Mouse (Mus musculus): ENCODE measurements around the gene 4921530L21Rik. TPM values are rescaled to one million over a fixed set of nuclear protein-coding genes. Genes with fewer than 3 reads are reported as not detected.

4921530L21Rik gene
- polyA plus RNA-seq (2014; fragmentation: Nextera tagmentation; extraction: Ambion mirVana) = not detected in 2 replicates

GRCm38 (mm10) chr14:95880954-95881353, at the start of gene 4921530L21Rik:
Gene 4921530L21Rik, plus strand, starts transcription at chr14:95881254.
- no peak within 1 kb of the TSS for H3K9ac ChIP-seq (ENCODE audit: low read depth, low read length)
- H3K36me3 ChIP-seq (ENCODE audit: control insufficient read depth, insufficient read depth, low read length) = no peaks in the 10 kb centered on the region
- H3K27me3 ChIP-seq (replicated peaks; ENCODE audit: control insufficient read depth, insufficient read depth, low read length) = no peaks in the 10 kb centered on the region
- no peak within 1 kb of the TSS for H3K27ac ChIP-seq (ENCODE audit: low read depth, low read length)
- H3K4me2 ChIP-seq = no peak within 1 kb of the TSS
- H3K4me3 ChIP-seq (ENCODE audit: low read depth, low read length) = no peak within 1 kb of the TSS
- no peaks in the 10 kb centered on the region for H3K4me1 ChIP-seq (replicated peaks; ENCODE audit: control insufficient read depth, insufficient read depth, low read length)
- WGBS = 86% methylated on average over 1 of the region's 1 CpGs
- H3K9me3 ChIP-seq (ENCODE audit: control insufficient read depth, low read length) = no peaks in the 10 kb centered on the region
- no peak for DNase-seq (ENCODE audit: low spot score)
- no peak for ATAC-seq (replicated peaks; ENCODE audit: low FRiP score)

- H3K4me1 ChIP-seq (replicated peaks; ENCODE audit: control insufficient read depth, insufficient read depth, low read length) = no peaks in the 10 kb centered on the region
- no peak overlapping the region for H3K9ac ChIP-seq (ENCODE audit: low read depth, low read length)
- no peak overlapping the region for H3K27ac ChIP-seq (ENCODE audit: low read depth, low read length)
- H3K9me3 ChIP-seq (ENCODE audit: control insufficient read depth, low read length) = no peaks in the 10 kb centered on the region
- H3K4me2 ChIP-seq = no peak overlapping the region
- WGBS = 59% methylated on average over 3 of the region's 3 CpGs
- no peaks in the 10 kb centered on the region for H3K27me3 ChIP-seq (replicated peaks; ENCODE audit: control insufficient read depth, insufficient read depth, low read length)
- DNase-seq (ENCODE audit: low spot score) (no peak), ATAC-seq (replicated peaks; ENCODE audit: low FRiP score) (no peak)
- H3K36me3 ChIP-seq (ENCODE audit: control insufficient read depth, insufficient read depth, low read length) = no peaks in the 10 kb centered on the region
- no peak overlapping the region for H3K4me3 ChIP-seq (ENCODE audit: low read depth, low read length)
Measured at GRCm38 (mm10) chr14:95833866-95834265, 47.2 kb upstream of the 4921530L21Rik start.

- Histone ChIP-seq H3K4me3 (ENCODE audit: low read depth, low read length) (no peak overlapping the region), H3K4me2 (no peak overlapping the region), H3K27me3 (replicated peaks; ENCODE audit: control insufficient read depth, insufficient read depth, low read length) (no peaks in the 10 kb centered on the region), H3K9me3 (ENCODE audit: control insufficient read depth, low read length) (no peaks in the 10 kb centered on the region), H3K4me1 (replicated peaks; ENCODE audit: control insufficient read depth, insufficient read depth, low read length) (no peaks in the 10 kb centered on the region), H3K9ac (ENCODE audit: low read depth, low read length) (no peak overlapping the region), H3K27ac (ENCODE audit: low read depth, low read length) (no peak overlapping the region), H3K36me3 (ENCODE audit: control insufficient read depth, insufficient read depth, low read length) (no peaks in the 10 kb centered on the region)
- ATAC-seq (replicated peaks; ENCODE audit: low FRiP score) = no peak
- 71% methylated on average over 3 of the region's 3 CpGs for WGBS
- no peak for DNase-seq (ENCODE audit: low spot score)
Measured at GRCm38 (mm10) chr14:95862981-95863380, 18.1 kb upstream of the 4921530L21Rik start.

GRCm38 (mm10) chr14:95865676-95866416, 15.2 kb upstream of the 4921530L21Rik start:
- Histone ChIP-seq H3K36me3 (ENCODE audit: control insufficient read depth, insufficient read depth, low read length) (no peaks in the 10 kb centered on the region), H3K27me3 (replicated peaks; ENCODE audit: control insufficient read depth, insufficient read depth, low read length) (no peaks in the 10 kb centered on the region), H3K4me2 (no peak overlapping the region), H3K9me3 (ENCODE audit: control insufficient read depth, low read length) (no peaks in the 10 kb centered on the region), H3K27ac (ENCODE audit: low read depth, low read length) (no peak overlapping the region), H3K9ac (ENCODE audit: low read depth, low read length) (no peak overlapping the region), H3K4me3 (ENCODE audit: low read depth, low read length) (no peak overlapping the region), H3K4me1 (replicated peaks; ENCODE audit: control insufficient read depth, insufficient read depth, low read length) (no peaks in the 10 kb centered on the region)
- WGBS = 75% methylated on average over 7 of the region's 7 CpGs
- ATAC-seq (replicated peaks; ENCODE audit: low FRiP score) (no peak), DNase-seq (ENCODE audit: low spot score) (no peak)

- DNase-seq (ENCODE audit: low spot score) = no peak
- 53% methylated on average over 5 of the region's 5 CpGs for WGBS
- no peak overlapping the region for H3K9ac ChIP-seq (ENCODE audit: low read depth, low read length)
- no peaks in the 10 kb centered on the region for H3K9me3 ChIP-seq (ENCODE audit: control insufficient read depth, low read length)
- H3K27ac ChIP-seq (ENCODE audit: low read depth, low read length) = no peak overlapping the region
- no peak overlapping the region for H3K4me2 ChIP-seq
- no peak overlapping the region for H3K4me3 ChIP-seq (ENCODE audit: low read depth, low read length)
- no peaks in the 10 kb centered on the region for H3K36me3 ChIP-seq (ENCODE audit: control insufficient read depth, insufficient read depth, low read length)
- H3K4me1 ChIP-seq (replicated peaks; ENCODE audit: control insufficient read depth, insufficient read depth, low read length) = no peaks in the 10 kb centered on the region
- H3K27me3 ChIP-seq (replicated peaks; ENCODE audit: control insufficient read depth, insufficient read depth, low read length) = no peaks in the 10 kb centered on the region
- ATAC-seq (replicated peaks; ENCODE audit: low FRiP score) = no peak
Measured at GRCm38 (mm10) chr14:95872020-95872419, 9.0 kb upstream of the 4921530L21Rik start.

- no peak for ATAC-seq (replicated peaks; ENCODE audit: low FRiP score)
- no peak for DNase-seq (ENCODE audit: low spot score)
Measured at GRCm38 (mm10) chr14:95876785-95877510, 4.1 kb upstream of the 4921530L21Rik start.

GRCm38 (mm10) chr14:95877548-95877947, 3.5 kb upstream of the 4921530L21Rik start:
- 73% methylated on average over 1 of the region's 1 CpGs for WGBS
- Histone ChIP-seq H3K27me3 (replicated peaks; ENCODE audit: control insufficient read depth, insufficient read depth, low read length) (no peaks in the 10 kb centered on the region), H3K27ac (ENCODE audit: low read depth, low read length) (no peak overlapping the region), H3K36me3 (ENCODE audit: control insufficient read depth, insufficient read depth, low read length) (no peaks in the 10 kb centered on the region), H3K9me3 (ENCODE audit: control insufficient read depth, low read length) (no peaks in the 10 kb centered on the region), H3K9ac (ENCODE audit: low read depth, low read length) (no peak overlapping the region), H3K4me2 (no peak overlapping the region), H3K4me3 (ENCODE audit: low read depth, low read length) (no peak overlapping the region), H3K4me1 (replicated peaks; ENCODE audit: control insufficient read depth, insufficient read depth, low read length) (no peaks in the 10 kb centered on the region)
- DNase-seq (ENCODE audit: low spot score) (no peak), ATAC-seq (replicated peaks; ENCODE audit: low FRiP score) (no peak)

More at GRCm38 (mm10) chr14:95876785-95877510, 4.1 kb upstream of the 4921530L21Rik start:
- Histone ChIP-seq H3K4me1 (replicated peaks; ENCODE audit: control insufficient read depth, insufficient read depth, low read length) (no peaks in the 10 kb centered on the region), H3K27me3 (replicated peaks; ENCODE audit: control insufficient read depth, insufficient read depth, low read length) (no peaks in the 10 kb centered on the region), H3K9ac (ENCODE audit: low read depth, low read length) (no peak overlapping the region), H3K27ac (ENCODE audit: low read depth, low read length) (no peak overlapping the region), H3K4me2 (no peak overlapping the region), H3K36me3 (ENCODE audit: control insufficient read depth, insufficient read depth, low read length) (no peaks in the 10 kb centered on the region), H3K9me3 (ENCODE audit: control insufficient read depth, low read length) (no peaks in the 10 kb centered on the region), H3K4me3 (ENCODE audit: low read depth, low read length) (no peak overlapping the region)
- 68% methylated on average over 3 of the region's 3 CpGs for WGBS

- H3K4me3 ChIP-seq (ENCODE audit: low read depth, low read length) = no peak overlapping the region
- 85% methylated on average over 6 of the region's 6 CpGs for WGBS
- H3K4me1 ChIP-seq (replicated peaks; ENCODE audit: control insufficient read depth, insufficient read depth, low read length) = no peaks in the 10 kb centered on the region
- no peak overlapping the region for H3K4me2 ChIP-seq
- H3K27ac ChIP-seq (ENCODE audit: low read depth, low read length) = no peak overlapping the region
- H3K9me3 ChIP-seq (ENCODE audit: control insufficient read depth, low read length) = no peaks in the 10 kb centered on the region
- no peak overlapping the region for H3K9ac ChIP-seq (ENCODE audit: low read depth, low read length)
- DNase-seq (ENCODE audit: low spot score) (no peak), ATAC-seq (replicated peaks; ENCODE audit: low FRiP score) (no peak)
- no peaks in the 10 kb centered on the region for H3K36me3 ChIP-seq (ENCODE audit: control insufficient read depth, insufficient read depth, low read length)
- H3K27me3 ChIP-seq (replicated peaks; ENCODE audit: control insufficient read depth, insufficient read depth, low read length) = no peaks in the 10 kb centered on the region
Measured at GRCm38 (mm10) chr14:95899458-95899857, 18.4 kb downstream of the 4921530L21Rik start.

All from liver, embryonic 11.5 days (tissue).